Mouse (Mus musculus) forebrain, embryonic 14.5 days (tissue): Measurements from ENCODE around the gene Arhgap9. TPM values are rescaled to one million over a fixed set of nuclear protein-coding genes. Genes with fewer than 3 reads are reported as not detected.

Experiments
- ATAC-seq: fragments of 200-750 bp; cut with Nextera tagmentation; 2 replicates; pipeline ENCODE4 v1.8.0; 2017; ENCODE audit warnings: mild to moderate bottlenecking, moderate library complexity
- DNase-seq: peaks from one replicate; pipeline ENCODE4 v3.0.0-alpha.2; 2015; ENCODE audit warnings: low spot score
- H3K27ac ChIP-seq: fragments of 300-500 bp; sonication (generic); 2 replicates; pipeline ENCODE4 v1.5.1; 2014; ENCODE audit warnings: low read depth, mild to moderate bottlenecking, control low read depth, low read length, moderate library complexity
- H3K27me3 ChIP-seq: fragments of 300-500 bp; sonication (generic); replicated peaks from 2 replicates; pipeline ENCODE4 v1.6.1; 2014; ENCODE audit warnings: low read length, control low read depth, mixed read lengths; ENCODE audit not compliant: control insufficient read depth, insufficient read depth
- H3K36me3 ChIP-seq: fragments of 300-500 bp; sonication (generic); 2 replicates; pipeline ENCODE4 v1.6.1; 2014; ENCODE audit warnings: low read length, control low read depth; ENCODE audit not compliant: control insufficient read depth, insufficient read depth
- H3K4me1 ChIP-seq: fragments of 300-500 bp; sonication (generic); 2 replicates; pipeline ENCODE4 v1.6.1; 2014; ENCODE audit warnings: antibody characterized with exemption, low read length, control low read depth; ENCODE audit not compliant: control insufficient read depth, insufficient read depth
- H3K4me2 ChIP-seq: fragments of 300-500 bp; sonication (generic); 2 replicates; pipeline ENCODE4 v1.6.1; 2014; ENCODE audit warnings: mild to moderate bottlenecking, control low read depth, low read length
- H3K4me3 ChIP-seq: fragments of 300-500 bp; sonication (generic); 2 replicates; pipeline ENCODE4 v1.5.1; 2014; ENCODE audit warnings: low read depth, low read length, control low read depth
- H3K9ac ChIP-seq: fragments of 300-500 bp; sonication (generic); 2 replicates; pipeline ENCODE4 v1.6.1; 2014; ENCODE audit warnings: mild to moderate bottlenecking, low read length, control low read depth, moderate library complexity
- H3K9me3 ChIP-seq: fragments of 300-500 bp; sonication (generic); replicated peaks from 2 replicates; pipeline ENCODE4 v1.6.1; 2016; ENCODE audit warnings: low read length, control low read depth, mixed read lengths; ENCODE audit not compliant: control insufficient read depth
- WGBS: fragments of 180-500 bp; shearing (Covaris S2); extraction: QIAGEN DNeasy Blood & Tissue Kit; methylation state at CpG from one replicate; pipeline ENCODE4 v1.1.7; 2014; 5-methylcytosine and 5-hydroxymethylcytosine counted together
- polyA plus RNA-seq: library from polyadenylated mRNA; unstranded; fragments of >200 nt; fragmentation: Nextera tagmentation; extraction: Ambion mirVana; gene quantifications from 2 replicates; pipeline ENCODE4 v1.2.1, GENCODE M21; 2014

Gene Arhgap9
- polyA plus RNA-seq, 1 experiment from 2014 or later, result 1.2 TPM

- no peak overlapping the region for H3K27ac ChIP-seq
- H3K4me2 ChIP-seq, result no peak overlapping the region
- no peak for ATAC-seq
- no peak overlapping the region for H3K4me3 ChIP-seq
- WGBS, result 35% methylated on average over 14 of the region's 14 CpGs
- H3K9ac ChIP-seq, result no peak overlapping the region
- no peaks in the 10 kb centered on the region for H3K36me3 ChIP-seq
- H3K27me3 ChIP-seq, result peaks cover 55% of the 10 kb centered on the region
- peaks cover 7% of the 10 kb centered on the region; the same call in 1 of the 2 replicates for H3K4me1 ChIP-seq
- H3K9me3 ChIP-seq, result no peaks in the 10 kb centered on the region
- no peak for DNase-seq
These were observed 3.8 kb downstream of the Arhgap9 start for GRCm38 (mm10) chr10:127325454-127326016.

- peaks cover 7% of the 10 kb centered on the region; the same call in 1 of the 2 replicates for H3K4me1 ChIP-seq
- H3K27ac ChIP-seq, result no peak overlapping the region
- ATAC-seq, result no peak
- H3K36me3 ChIP-seq, result no peaks in the 10 kb centered on the region
- H3K27me3 ChIP-seq, result peaks cover 56% of the 10 kb centered on the region
- no peak for DNase-seq
- H3K9me3 ChIP-seq, result no peaks in the 10 kb centered on the region
- H3K9ac ChIP-seq, result peak overlapping the region; percentile 41; the same call in 1 of the 2 replicates
- peak overlapping the region; percentile 22 for H3K4me3 ChIP-seq
- peak overlapping the region; percentile 50 for H3K4me2 ChIP-seq
- WGBS, result under 1% methylated on average over 54 of the region's 54 CpGs
These were observed 4.4 kb downstream of the Arhgap9 start for GRCm38 (mm10) chr10:127326017-127326801.

- Histone ChIP-seq H3K9ac (0 out of 2 replicates have a peak overlapping the region, but pooled peaks have one; percentile 41), H3K4me2 (peak overlapping the region; percentile 50), H3K4me3 (peak overlapping the region; percentile 22), H3K27ac (no peak overlapping the region), H3K36me3 (no peaks in the 10 kb centered on the region), H3K4me1 (peaks cover 7% of the 10 kb centered on the region; the same call in 1 of the 2 replicates), H3K27me3 (peaks cover 56% of the 10 kb centered on the region), H3K9me3 (no peaks in the 10 kb centered on the region)
- ATAC-seq (no peak), DNase-seq (no peak)
- WGBS, result 6% methylated on average over 29 of the region's 29 CpGs
These were observed 5.1 kb downstream of the Arhgap9 start for GRCm38 (mm10) chr10:127326828-127327227.

GRCm38 (mm10) chr10:127327461-127328145 is 5.8 kb downstream of the Arhgap9 start:
- H3K4me2 ChIP-seq, result no peak overlapping the region
- H3K9ac ChIP-seq, result no peak overlapping the region
- no peak for DNase-seq
- WGBS, result 45% methylated on average over 18 of the region's 18 CpGs
- no peak overlapping the region for H3K4me3 ChIP-seq
- ATAC-seq, result no peak
- H3K4me1 ChIP-seq, result peaks cover 7% of the 10 kb centered on the region; the same call in 1 of the 2 replicates
- no peaks in the 10 kb centered on the region for H3K36me3 ChIP-seq
- no peaks in the 10 kb centered on the region for H3K9me3 ChIP-seq
- H3K27ac ChIP-seq, result no peak overlapping the region
- H3K27me3 ChIP-seq, result peaks cover 56% of the 10 kb centered on the region

- no peak overlapping the region for H3K4me3 ChIP-seq
- DNase-seq (no peak), ATAC-seq (no peak)
- H3K27me3 ChIP-seq, result peaks cover 46% of the 10 kb centered on the region
- H3K36me3 ChIP-seq, result no peaks in the 10 kb centered on the region
- no peak overlapping the region for H3K27ac ChIP-seq
- peaks cover 7% of the 10 kb centered on the region; the same call in 1 of the 2 replicates for H3K4me1 ChIP-seq
- H3K4me2 ChIP-seq, result no peak overlapping the region
- no peak overlapping the region for H3K9ac ChIP-seq
- 83% methylated on average over 7 of the region's 7 CpGs for WGBS
- H3K9me3 ChIP-seq, result no peaks in the 10 kb centered on the region
These were observed 8.4 kb downstream of the Arhgap9 start for GRCm38 (mm10) chr10:127330212-127330611.

GRCm38 (mm10) chr10:127332211-127332874 is 10.6 kb downstream of the Arhgap9 start:
- Histone ChIP-seq H3K36me3 (no peaks in the 10 kb centered on the region), H3K4me3 (0 out of 2 replicates have a peak overlapping the region, but pooled peaks have one; percentile 3), H3K9me3 (no peaks in the 10 kb centered on the region), H3K9ac (0 out of 2 replicates have a peak overlapping the region, but pooled peaks have one; percentile 13), H3K27me3 (peaks cover 26% of the 10 kb centered on the region), H3K4me1 (no peaks in the 10 kb centered on the region), H3K27ac (no peak overlapping the region), H3K4me2 (peak overlapping the region; percentile 37)
- WGBS, result 30% methylated on average over 30 of the region's 31 CpGs
- DNase-seq (peak; percentile 37), ATAC-seq (peak; percentile 35; the same call in 1 of the 2 replicates)

GRCm38 (mm10) chr10:127333152-127333551 is 11.4 kb downstream of the Arhgap9 start:
- 78% methylated on average over 5 of the region's 5 CpGs for WGBS
- no peak overlapping the region for H3K4me2 ChIP-seq
- no peaks in the 10 kb centered on the region for H3K36me3 ChIP-seq
- H3K27ac ChIP-seq, result no peak overlapping the region
- no peak overlapping the region for H3K4me3 ChIP-seq
- no peaks in the 10 kb centered on the region for H3K4me1 ChIP-seq
- no peak overlapping the region for H3K9ac ChIP-seq
- DNase-seq (no peak), ATAC-seq (no peak)
- peaks cover 18% of the 10 kb centered on the region for H3K27me3 ChIP-seq
- no peaks in the 10 kb centered on the region for H3K9me3 ChIP-seq

GRCm38 (mm10) chr10:127335271-127335670 is 13.5 kb downstream of the Arhgap9 start:
- Histone ChIP-seq H3K4me2 (no peak overlapping the region), H3K4me1 (peaks cover 5% of the 10 kb centered on the region), H3K9ac (no peak overlapping the region), H3K36me3 (no peaks in the 10 kb centered on the region), H3K4me3 (no peak overlapping the region), H3K27ac (no peak overlapping the region), H3K9me3 (no peaks in the 10 kb centered on the region), H3K27me3 (peaks cover 13% of the 10 kb centered on the region; the same call in 1 of the 2 replicates)
- ATAC-seq, result no peak
- no peak for DNase-seq
- WGBS, result 43% methylated on average over 1 of the region's 1 CpGs
